Mouse (Mus musculus) embryonic facial prominence, embryonic 13.5 days (tissue): ENCODE results near the gene Dgat2. TPM values are rescaled to one million over a fixed set of nuclear protein-coding genes. Genes with fewer than 3 reads are reported as not detected.

Source experiments
- ATAC-seq: fragments of 200-750 bp; cut with Nextera tagmentation; 2 replicates; pipeline ENCODE4 v1.8.0; 2017; ENCODE audit warnings: low read depth; ENCODE audit not compliant: insufficient number of reproducible peaks, insufficient read depth, low FRiP score, low TSS enrichment
- H3K27ac ChIP-seq: fragments of 300-500 bp; sonication (generic); 2 replicates; pipeline ENCODE4 v1.5.1; 2015; ENCODE audit warnings: moderate library complexity, mild to moderate bottlenecking, inconsistent platforms
- H3K27me3 ChIP-seq: fragments of 300-500 bp; sonication (generic); 2 replicates; pipeline ENCODE4 v1.6.1; 2015; ENCODE audit warnings: mild to moderate bottlenecking, inconsistent platforms
- H3K36me3 ChIP-seq: fragments of 300-500 bp; sonication (generic); 2 replicates; pipeline ENCODE4 v1.6.1; 2015; ENCODE audit warnings: mild to moderate bottlenecking, inconsistent platforms
- H3K4me1 ChIP-seq: fragments of 300-500 bp; sonication (generic); 2 replicates; pipeline ENCODE4 v1.6.1; 2015; ENCODE audit warnings: inconsistent platforms
- H3K4me2 ChIP-seq: fragments of 300-500 bp; sonication (generic); 2 replicates; pipeline ENCODE4 v1.6.1; 2015; ENCODE audit warnings: moderate library complexity, mild to moderate bottlenecking, inconsistent platforms
- H3K4me3 ChIP-seq: fragments of 300-500 bp; sonication (generic); 2 replicates; pipeline ENCODE4 v1.5.1; 2015; ENCODE audit warnings: mild to moderate bottlenecking, inconsistent platforms
- H3K9ac ChIP-seq: fragments of 300-500 bp; sonication (generic); 2 replicates; pipeline ENCODE4 v1.6.1; 2015; ENCODE audit warnings: mild to moderate bottlenecking, inconsistent platforms
- H3K9me3 ChIP-seq: fragments of 300-500 bp; sonication (generic); 2 replicates; pipeline ENCODE4 v1.6.1; 2016; ENCODE audit warnings: inconsistent platforms
- WGBS: fragments of 180-500 bp; shearing (Covaris S2); methylation state at CpG from one replicate; pipeline ENCODE4 v1.1.7; 2015; ENCODE audit warnings: mixed read lengths; 5-methylcytosine and 5-hydroxymethylcytosine counted together
- polyA plus RNA-seq: library from polyadenylated mRNA; unstranded; fragments of >200 nt; fragmentation: Nextera tagmentation; extraction: Ambion mirVana; gene quantifications from 2 replicates; pipeline ENCODE4 v1.2.1, GENCODE M21; 2015

Dgat2 gene
- polyA plus RNA-seq, 1 experiment from 2014 or later: 17.6 TPM

DNA sequence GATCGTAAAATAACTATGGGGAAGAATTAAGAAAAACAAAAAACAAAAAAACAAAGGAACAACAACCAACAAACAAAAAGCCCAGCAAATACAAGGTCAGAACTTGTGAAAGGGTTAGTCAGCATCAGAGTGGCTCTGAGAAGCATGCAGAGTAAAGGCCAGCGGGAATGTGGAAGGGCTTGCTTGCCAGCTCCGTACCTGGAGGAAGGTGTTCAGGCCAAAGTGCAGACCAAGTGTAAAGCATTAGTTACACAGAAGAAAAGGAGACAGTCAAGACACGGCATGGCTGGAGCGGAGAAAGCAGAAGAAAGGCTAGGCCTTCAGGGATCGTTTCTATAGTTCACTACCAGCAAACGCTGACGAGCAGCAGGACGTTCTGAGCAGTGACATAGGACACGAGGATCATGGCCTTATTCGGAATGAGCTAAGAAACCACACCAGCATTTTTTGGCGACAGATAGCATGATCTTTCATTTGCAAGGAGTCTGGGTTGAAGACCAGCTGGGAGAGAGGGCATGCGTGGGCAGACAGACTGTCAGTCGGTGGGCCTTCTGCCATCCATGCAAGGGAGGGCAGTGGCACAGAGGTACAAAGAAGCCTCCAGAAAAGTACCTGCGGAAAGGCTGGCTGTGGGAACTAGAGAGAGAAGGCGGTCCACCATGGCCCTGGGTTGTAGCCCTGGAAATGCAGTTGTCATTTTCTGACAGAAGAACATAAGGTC lies 68.4 kb downstream of the Dgat2 start:
- no peak overlapping the region for H3K9ac ChIP-seq
- 81% methylated on average over 16 of the region's 16 CpGs for WGBS
- no peak for ATAC-seq
- peaks cover 5% of the 10 kb centered on the region; the same call in 1 of the 2 replicates for H3K4me1 ChIP-seq
- H3K27ac ChIP-seq: no peak overlapping the region
- H3K36me3 ChIP-seq: peaks cover 12% of the 10 kb centered on the region; the same call in 1 of the 2 replicates
- no peaks in the 10 kb centered on the region for H3K27me3 ChIP-seq
- no peak overlapping the region for H3K4me2 ChIP-seq
- H3K4me3 ChIP-seq: no peak overlapping the region
- no peaks in the 10 kb centered on the region for H3K9me3 ChIP-seq

DNA sequence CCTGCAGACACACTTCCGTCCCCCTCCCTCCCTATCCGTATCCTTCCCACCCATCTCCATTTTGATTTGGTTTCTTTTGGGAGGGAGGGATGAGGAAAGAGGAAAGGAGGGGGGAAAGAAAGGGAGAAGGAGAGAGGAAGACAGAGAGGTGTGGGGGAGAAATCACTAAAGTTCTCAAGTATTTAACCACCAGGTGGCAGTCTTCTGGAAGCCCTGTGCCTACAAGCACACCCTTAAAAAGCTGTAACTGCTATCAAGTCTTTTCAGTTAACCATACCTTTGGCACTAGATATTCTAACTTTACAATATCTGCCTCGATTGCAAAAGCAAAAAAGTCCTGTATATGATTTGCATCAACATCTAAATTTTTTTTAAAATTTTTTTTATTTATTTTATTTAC lies 75.0 kb downstream of the Dgat2 start:
- WGBS: 40% methylated on average over 3 of the region's 3 CpGs
- Histone ChIP-seq H3K9me3 (no peaks in the 10 kb centered on the region), H3K4me3 (no peak overlapping the region), H3K27me3 (no peaks in the 10 kb centered on the region), H3K36me3 (no peaks in the 10 kb centered on the region), H3K4me1 (peaks cover 18% of the 10 kb centered on the region), H3K9ac (no peak overlapping the region), H3K4me2 (no peak overlapping the region), H3K27ac (no peak overlapping the region)
- no peak for ATAC-seq

DNA sequence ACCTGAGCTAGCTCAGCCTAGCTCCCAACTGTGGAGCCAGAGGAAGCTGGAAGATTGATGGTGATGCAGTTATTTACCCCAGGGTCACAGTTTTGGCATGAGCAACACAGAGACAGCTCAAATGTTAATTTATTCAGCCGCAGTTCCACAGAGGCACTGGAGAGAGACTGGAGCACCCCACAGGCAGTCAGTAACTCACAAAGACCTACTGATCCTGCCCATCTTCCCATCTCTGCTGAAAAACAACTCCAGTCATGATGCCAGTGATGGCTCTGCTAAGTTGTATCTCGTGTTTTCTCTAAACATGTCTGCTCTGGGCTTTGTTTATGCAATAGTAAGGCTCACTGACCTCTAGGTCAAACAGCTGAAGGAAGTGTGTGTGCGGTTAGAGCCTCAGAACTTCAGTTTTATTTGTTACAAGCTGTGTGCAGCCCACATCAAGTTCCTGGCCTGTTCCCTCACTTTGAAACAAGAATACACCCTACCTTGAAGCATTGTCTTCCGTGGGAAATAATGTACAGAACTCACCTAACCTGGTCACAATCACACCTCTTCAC lies 75.7 kb downstream of the Dgat2 start:
- 44% methylated on average over 4 of the region's 4 CpGs for WGBS

More for the DNA sequence above, 75.7 kb downstream of the Dgat2 start:
- Histone ChIP-seq H3K36me3 (no peaks in the 10 kb centered on the region), H3K4me3 (no peak overlapping the region), H3K4me2 (no peak overlapping the region), H3K9ac (no peak overlapping the region), H3K27me3 (no peaks in the 10 kb centered on the region), H3K27ac (no peak overlapping the region), H3K9me3 (no peaks in the 10 kb centered on the region), H3K4me1 (peaks cover 26% of the 10 kb centered on the region)
- ATAC-seq: no peak

Other genes starting within 250 kb of the Dgat2 start
- 16.5 and 18.2 TPM in 2 replicates for gene Uvrag, start 41.6 kb downstream of the Dgat2 start, polyA plus RNA-seq
- 4.9 and 5.1 TPM in 2 replicates for gene Mogat2, start 55.9 kb upstream of the Dgat2 start, polyA plus RNA-seq
- gene Map6, start 84.7 kb upstream of the Dgat2 start, polyA plus RNA-seq: 3.9 TPM in 2 replicates
- gene Serpinh1, start 170.5 kb upstream of the Dgat2 start, polyA plus RNA-seq: 1,619 and 1,744 TPM in 2 replicates
- 10.8 and 11.3 TPM in 2 replicates for gene Gdpd5, start 198.7 kb upstream of the Dgat2 start, polyA plus RNA-seq